ENCODE assay signal across 8 mouse cellular contexts in genomic region chr6:21950676-21951075, GRCm38 (mm10). TPM values are rescaled to one million over a fixed set of nuclear protein-coding genes. Genes with fewer than 3 reads are reported as not detected.
A peak's percentile ranks its signal among the peaks of the same experiment; 100 is the strongest.
DNase-seq lines count a peak whose midpoint lies in the region; ATAC-seq lines count a peak whose summit lies in the region.

No protein-coding gene starts in this region.

- H3K27ac ChIP-seq in heart, embryonic 12.5 days (ENCODE audit: poor library complexity, severe bottlenecking) = no peak overlapping the region
- H3K27ac ChIP-seq in embryonic facial prominence, embryonic 11.5 days (replicated peaks; ENCODE audit: low read depth, low read length) = no peak overlapping the region
- no peak overlapping the region for H3K27ac ChIP-seq in midbrain, embryonic 14.5 days (replicated peaks; ENCODE audit: low read depth, low read length)

- no peak for ATAC-seq in heart, embryonic 12.5 days (ENCODE audit: insufficient number of reproducible peaks, low FRiP score)
- ATAC-seq in embryonic facial prominence, embryonic 11.5 days (replicated peaks; ENCODE audit: insufficient number of reproducible peaks, low FRiP score, low TSS enrichment, low read depth) = no peak
- no peak for ATAC-seq in midbrain, embryonic 14.5 days (ENCODE audit: low FRiP score, low TSS enrichment)

- DNase-seq in heart, adult 9 months (ENCODE audit: low spot score in 2 of 2) = no peak
- DNase-seq in embryonic facial prominence, embryonic 11.5 days (ENCODE audit: low spot score) = no peak
- DNase-seq in kidney, adult 8-10 months = peak; percentile 36 to 69
- no peak for DNase-seq in midbrain, embryonic 14.5 days
- DNase-seq in adrenal gland, postnatal 10 days = no peak
- DNase-seq in embryo, embryonic 10 days (ENCODE audit: low spot score) = no peak
- no peak for DNase-seq in spleen, postnatal 10 days (ENCODE audit: low spot score in 2 of 2)

- H3K9ac ChIP-seq in heart, embryonic 12.5 days = peak overlapping the region; percentile 82
- H3K9ac ChIP-seq in embryonic facial prominence, embryonic 11.5 days (replicated peaks; ENCODE audit: low read length) = 0 out of 2 replicates have a peak overlapping the region, but pooled peaks have one; percentile 62
- peak overlapping the region; percentile 77; the same call in 1 of the 2 replicates for H3K9ac ChIP-seq in midbrain, embryonic 14.5 days (replicated peaks; ENCODE audit: low read length)

- 0 out of 2 replicates have a peak, but pooled peaks cover 5% of the 10 kb centered on the region for H3K27me3 ChIP-seq in heart, embryonic 12.5 days (replicated peaks)
- no peaks in the 10 kb centered on the region for H3K27me3 ChIP-seq in embryonic facial prominence, embryonic 11.5 days (ENCODE audit: control insufficient read depth, insufficient read depth, low read length)
- H3K27me3 ChIP-seq in midbrain, embryonic 14.5 days (ENCODE audit: control insufficient read depth, insufficient read depth, low read length) = no peaks in the 10 kb centered on the region

- peaks cover 7% of the 10 kb centered on the region for H3K4me1 ChIP-seq in heart, embryonic 12.5 days (replicated peaks)
- no peaks in the 10 kb centered on the region for H3K4me1 ChIP-seq in embryonic facial prominence, embryonic 11.5 days (ENCODE audit: control insufficient read depth, insufficient read depth, low read length)
- peaks cover 7% of the 10 kb centered on the region; the same call in 1 of the 2 replicates for H3K4me1 ChIP-seq in midbrain, embryonic 14.5 days (ENCODE audit: control insufficient read depth, insufficient read depth, low read length)

- WGBS in heart, embryonic 12.5 days = 77% methylated on average over 2 of the region's 2 CpGs
- 87% methylated on average over 2 of the region's 2 CpGs for WGBS in embryonic facial prominence, embryonic 11.5 days
- 87% methylated on average over 2 of the region's 2 CpGs for WGBS in midbrain, embryonic 14.5 days

- H3K36me3 ChIP-seq in heart, embryonic 12.5 days = peaks cover 18% of the 10 kb centered on the region
- no peaks in the 10 kb centered on the region for H3K36me3 ChIP-seq in embryonic facial prominence, embryonic 11.5 days (replicated peaks; ENCODE audit: control insufficient read depth, insufficient read depth, low read depth, low read length)
- peaks cover 35% of the 10 kb centered on the region for H3K36me3 ChIP-seq in midbrain, embryonic 14.5 days (ENCODE audit: control insufficient read depth, insufficient read depth, low read length)

- peak overlapping the region; percentile 79 for H3K4me2 ChIP-seq in heart, embryonic 12.5 days
- peak overlapping the region; percentile 46 for H3K4me2 ChIP-seq in embryonic facial prominence, embryonic 11.5 days (ENCODE audit: low read depth, low read length)
- H3K4me2 ChIP-seq in midbrain, embryonic 14.5 days (ENCODE audit: low read length) = peak overlapping the region; percentile 80

- H3K4me3 ChIP-seq in heart, embryonic 12.5 days = peak overlapping the region; percentile 79
- H3K4me3 ChIP-seq in embryonic facial prominence, embryonic 11.5 days (ENCODE audit: low read depth, low read length) = peak overlapping the region; percentile 64
- H3K4me3 ChIP-seq in midbrain, embryonic 14.5 days (replicated peaks; ENCODE audit: low read depth, low read length) = peak overlapping the region; percentile 69

- H3K9me3 ChIP-seq in heart, embryonic 12.5 days (replicated peaks) = no peaks in the 10 kb centered on the region
- H3K9me3 ChIP-seq in embryonic facial prominence, embryonic 11.5 days (replicated peaks; ENCODE audit: control insufficient read depth, low read length) = no peaks in the 10 kb centered on the region
- no peaks in the 10 kb centered on the region for H3K9me3 ChIP-seq in midbrain, embryonic 14.5 days (ENCODE audit: control insufficient read depth, low read length)

RNA-seq across cellular contexts. Expression of gene Ing3, which starts 1.3 kb away (rescaled TPM):
- 32.9 and 37.8 TPM in 2 replicates for polyA plus RNA-seq in heart, embryonic 12.5 days (2016; fragmentation: Nextera tagmentation; extraction: Ambion mirVana)
- 51.1 and 51.7 TPM in 2 replicates for polyA plus RNA-seq in embryonic facial prominence, embryonic 11.5 days (2014; fragmentation: Nextera tagmentation; extraction: Ambion mirVana)
- polyA plus RNA-seq in midbrain, embryonic 14.5 days (2014; fragmentation: Nextera tagmentation; extraction: Ambion mirVana) = 50.5 and 50.9 TPM in 2 replicates
- total RNA-seq in adrenal gland, postnatal 10 days (2021) = 10 to 100 TPM; 26.1 to 27.6 TPM

RNA-seq across cellular contexts. Expression of gene Cped1, which starts 35.0 kb away (rescaled TPM):
- polyA plus RNA-seq in heart, embryonic 12.5 days (2016; fragmentation: Nextera tagmentation; extraction: Ambion mirVana) = 5.2 and 6.0 TPM in 2 replicates
- polyA plus RNA-seq in embryonic facial prominence, embryonic 11.5 days (2014; fragmentation: Nextera tagmentation; extraction: Ambion mirVana) = 40.2 and 42.3 TPM in 2 replicates
- 0.46 and 4.9 TPM in 2 replicates for polyA plus RNA-seq in midbrain, embryonic 14.5 days (2014; fragmentation: Nextera tagmentation; extraction: Ambion mirVana)
- total RNA-seq in adrenal gland, postnatal 10 days (2021) = 10 to 100 TPM; 25.6 to 27.2 TPM

Comparison
In these comparisons a context has a peak if more than half of its experiments do, and no peak if none do; other contexts are left out.
1. DNase-seq: peak in kidney, adult 8-10 months (2 of 2); none in heart, adult 9 months (0 of 2), embryonic facial prominence, embryonic 11.5 days (single experiment), midbrain, embryonic 14.5 days (single experiment), adrenal gland, postnatal 10 days (single experiment), embryo, embryonic 10 days (single experiment) and spleen, postnatal 10 days (0 of 2).
2. Peak in every context shown above with its lines, with median percentiles within 50 percentile points of each other: H3K4me2 ChIP-seq, H3K4me3 ChIP-seq and H3K9ac ChIP-seq.